Mouse (Mus musculus) limb, embryonic 10.5 days (tissue): ENCODE measurements around the gene Lgi4. TPM values are rescaled to one million over a fixed set of nuclear protein-coding genes. Genes with fewer than 3 reads are reported as not detected.

Experiments
- DNase-seq: peaks from one replicate; pipeline ENCODE4 v3.0.0-alpha.2; 2017; ENCODE audit warnings: low spot score
- H3K27ac ChIP-seq: fragments of 300-500 bp; sonication (generic); 2 replicates; pipeline ENCODE4 v1.5.1; 2016; ENCODE audit warnings: mild to moderate bottlenecking
- H3K27me3 ChIP-seq: fragments of 300-500 bp; sonication (generic); 2 replicates; pipeline ENCODE4 v1.6.1; 2016; ENCODE audit warnings: low read depth, mild to moderate bottlenecking; ENCODE audit not compliant: poor library complexity, severe bottlenecking
- H3K36me3 ChIP-seq: fragments of 300-500 bp; sonication (generic); 2 replicates; pipeline ENCODE4 v1.6.1; 2016; ENCODE audit warnings: mild to moderate bottlenecking, moderate library complexity
- H3K4me1 ChIP-seq: fragments of 300-500 bp; sonication (generic); 2 replicates; pipeline ENCODE4 v1.6.1; 2016
- H3K4me3 ChIP-seq: fragments of 300-500 bp; sonication (generic); 2 replicates; pipeline ENCODE4 v1.5.1; 2016; ENCODE audit warnings: mild to moderate bottlenecking, moderate library complexity
- H3K9me3 ChIP-seq: fragments of 300-500 bp; sonication (generic); replicated peaks from 2 replicates; pipeline ENCODE4 v1.6.1; 2016; ENCODE audit warnings: mild to moderate bottlenecking
- WGBS: fragments of 180-500 bp; shearing (Covaris S2); methylation state at CpG from one replicate; pipeline ENCODE4 v1.1.7; 2016; 5-methylcytosine and 5-hydroxymethylcytosine counted together
- polyA plus RNA-seq: library from polyadenylated mRNA; unstranded; fragments of >200 nt; fragmentation: Nextera tagmentation; extraction: Ambion mirVana; gene quantifications from 2 replicates; pipeline ENCODE4 v1.2.1, GENCODE M21; 2016

The Lgi4 gene
- polyA plus RNA-seq, 1 experiment from 2014 or later = 0.16 TPM

GRCm38 (mm10) chr7:31072326-31072725, 13.2 kb downstream of the Lgi4 start:
- no peak overlapping the region for H3K4me3 ChIP-seq
- H3K27ac ChIP-seq = peak overlapping the region; percentile 20; the same call in 1 of the 2 replicates
- H3K9me3 ChIP-seq = no peaks in the 10 kb centered on the region
- peaks cover 38% of the 10 kb centered on the region for H3K4me1 ChIP-seq
- DNase-seq = no peak
- no peaks in the 10 kb centered on the region for H3K36me3 ChIP-seq
- WGBS = 18% methylated on average over 9 of the region's 9 CpGs
- H3K27me3 ChIP-seq = no peaks in the 10 kb centered on the region

- no peak for DNase-seq
- Histone ChIP-seq H3K4me1 (peaks cover 41% of the 10 kb centered on the region), H3K27me3 (no peaks in the 10 kb centered on the region), H3K9me3 (no peaks in the 10 kb centered on the region), H3K4me3 (no peak overlapping the region), H3K36me3 (no peaks in the 10 kb centered on the region), H3K27ac (no peak overlapping the region)
Measured at GRCm38 (mm10) chr7:31073546-31073945, 14.4 kb downstream of the Lgi4 start.

- H3K27ac ChIP-seq = peak overlapping the region; percentile 14; the same call in 1 of the 2 replicates
- 62% methylated on average over 7 of the region's 7 CpGs for WGBS
Measured at GRCm38 (mm10) chr7:31074061-31074712, 15.0 kb downstream of the Lgi4 start.

GRCm38 (mm10) chr7:31074713-31075069, 15.5 kb downstream of the Lgi4 start:
- Histone ChIP-seq H3K27me3 (no peaks in the 10 kb centered on the region), H3K4me3 (no peak overlapping the region), H3K36me3 (no peaks in the 10 kb centered on the region), H3K27ac (0 out of 2 replicates have a peak overlapping the region, but pooled peaks have one; percentile 14), H3K4me1 (peaks cover 41% of the 10 kb centered on the region), H3K9me3 (no peaks in the 10 kb centered on the region)
- WGBS = 76% methylated on average over 5 of the region's 5 CpGs
- DNase-seq = no peak

More at GRCm38 (mm10) chr7:31074061-31074712, 15.0 kb downstream of the Lgi4 start:
- Histone ChIP-seq H3K27me3 (no peaks in the 10 kb centered on the region), H3K4me1 (peaks cover 41% of the 10 kb centered on the region), H3K36me3 (no peaks in the 10 kb centered on the region), H3K9me3 (no peaks in the 10 kb centered on the region), H3K4me3 (no peak overlapping the region)
- DNase-seq = no peak

- Histone ChIP-seq H3K36me3 (no peaks in the 10 kb centered on the region), H3K4me1 (peaks cover 38% of the 10 kb centered on the region), H3K27me3 (no peaks in the 10 kb centered on the region), H3K9me3 (no peaks in the 10 kb centered on the region), H3K4me3 (no peak within 1 kb of the TSS), H3K27ac (peak within 1 kb of the TSS; percentile 70)
- DNase-seq = no peak
- WGBS = 48% methylated on average over 5 of the region's 5 CpGs
Measured at GRCm38 (mm10) chr7:31076492-31076891, 17.4 kb downstream of the Lgi4 start, which contains the start of gene Fxyd3. Gene Fxyd3, minus strand, starts transcription at chr7:31076704.

- WGBS = 71% methylated on average over 6 of the region's 6 CpGs
Measured at GRCm38 (mm10) chr7:31077470-31077869, 18.3 kb downstream of the Lgi4 start.

GRCm38 (mm10) chr7:31077885-31078445, 18.8 kb downstream of the Lgi4 start:
- Histone ChIP-seq H3K9me3 (no peaks in the 10 kb centered on the region), H3K27me3 (no peaks in the 10 kb centered on the region), H3K4me3 (no peak overlapping the region), H3K27ac (peak overlapping the region; percentile 70), H3K36me3 (no peaks in the 10 kb centered on the region), H3K4me1 (peaks cover 35% of the 10 kb centered on the region)
- DNase-seq = no peak
- 44% methylated on average over 5 of the region's 5 CpGs for WGBS

More at GRCm38 (mm10) chr7:31077470-31077869, 18.3 kb downstream of the Lgi4 start:
- Histone ChIP-seq H3K27ac (peak overlapping the region; percentile 70), H3K27me3 (no peaks in the 10 kb centered on the region), H3K9me3 (no peaks in the 10 kb centered on the region), H3K4me3 (no peak overlapping the region), H3K4me1 (peaks cover 33% of the 10 kb centered on the region), H3K36me3 (no peaks in the 10 kb centered on the region)
- no peak for DNase-seq

- Histone ChIP-seq H3K36me3 (no peaks in the 10 kb centered on the region), H3K27ac (no peak overlapping the region), H3K9me3 (no peaks in the 10 kb centered on the region), H3K27me3 (no peaks in the 10 kb centered on the region), H3K4me3 (no peak overlapping the region), H3K4me1 (peaks cover 39% of the 10 kb centered on the region)
- 90% methylated on average over 8 of the region's 8 CpGs for WGBS
- DNase-seq = no peak
Measured at GRCm38 (mm10) chr7:31079670-31080069, 20.5 kb downstream of the Lgi4 start.

GRCm38 (mm10) chr7:31080611-31081010, 21.5 kb downstream of the Lgi4 start:
- DNase-seq = no peak
- no peaks in the 10 kb centered on the region for H3K36me3 ChIP-seq
- H3K4me1 ChIP-seq = peaks cover 45% of the 10 kb centered on the region
- H3K27me3 ChIP-seq = no peaks in the 10 kb centered on the region
- H3K9me3 ChIP-seq = no peaks in the 10 kb centered on the region
- H3K4me3 ChIP-seq = no peak overlapping the region
- 72% methylated on average over 3 of the region's 3 CpGs for WGBS
- H3K27ac ChIP-seq = no peak overlapping the region

- no peak overlapping the region for H3K27ac ChIP-seq
- no peaks in the 10 kb centered on the region for H3K36me3 ChIP-seq
- H3K27me3 ChIP-seq = no peaks in the 10 kb centered on the region
- 50% methylated on average over 1 of the region's 1 CpGs for whole genome bisulfite sequencing
- no peak for DNase-seq
- H3K4me3 ChIP-seq = no peak overlapping the region
- H3K4me1 ChIP-seq = peaks cover 42% of the 10 kb centered on the region
- no peaks in the 10 kb centered on the region for H3K9me3 ChIP-seq
Measured at GRCm38 (mm10) chr7:31081106-31081505, 22.0 kb downstream of the Lgi4 start.

- no peak overlapping the region for H3K27ac ChIP-seq
Measured at GRCm38 (mm10) chr7:31082106-31082505, 23.0 kb downstream of the Lgi4 start.

GRCm38 (mm10) chr7:31082831-31083588, 23.9 kb downstream of the Lgi4 start:
- Histone ChIP-seq H3K27me3 (no peaks in the 10 kb centered on the region), H3K4me3 (no peak overlapping the region), H3K27ac (peak overlapping the region; percentile 38; the same call in 1 of the 2 replicates), H3K4me1 (peaks cover 22% of the 10 kb centered on the region; the same call in 1 of the 2 replicates), H3K36me3 (no peaks in the 10 kb centered on the region), H3K9me3 (no peaks in the 10 kb centered on the region)
- WGBS = 65% methylated on average over 14 of the region's 14 CpGs
- no peak for DNase-seq

More at GRCm38 (mm10) chr7:31082106-31082505, 23.0 kb downstream of the Lgi4 start:
- Histone ChIP-seq H3K36me3 (no peaks in the 10 kb centered on the region), H3K4me3 (no peak overlapping the region), H3K9me3 (no peaks in the 10 kb centered on the region), H3K27me3 (no peaks in the 10 kb centered on the region), H3K4me1 (peaks cover 32% of the 10 kb centered on the region)
- no peak for DNase-seq

GRCm38 (mm10) chr7:31084140-31084539, 25.0 kb downstream of the Lgi4 start:
- peaks cover 20% of the 10 kb centered on the region; the same call in 1 of the 2 replicates for H3K4me1 ChIP-seq

More at GRCm38 (mm10) chr7:31084140-31084539, 25.0 kb downstream of the Lgi4 start:
- Histone ChIP-seq H3K27me3 (no peaks in the 10 kb centered on the region), H3K4me3 (no peak overlapping the region), H3K36me3 (no peaks in the 10 kb centered on the region), H3K9me3 (no peaks in the 10 kb centered on the region), H3K27ac (peak overlapping the region; percentile 10; the same call in 1 of the 2 replicates)
- DNase-seq = no peak
- WGBS = 64% methylated on average over 9 of the region's 9 CpGs
